Mouse (Mus musculus) monocyte, adult 5-6 weeks (primary cell): ENCODE measurements around the gene Atp8b5. TPM values are rescaled to one million over a fixed set of nuclear protein-coding genes. Genes with fewer than 3 reads are reported as not detected.

Experiments used
- ATAC-seq: fragments of 153-309, 156-312 bp; replicated peaks from 2 replicates; pipeline ENCODE4 v1.8.0; 2017; ENCODE audit warnings: mild to moderate bottlenecking; ENCODE audit not compliant: low TSS enrichment, insufficient number of reproducible peaks, severe bottlenecking, poor library complexity, low FRiP score
- total RNA-seq: library from RNA; stranded (forward); fragments of 200-1000, 200-491, 200-594 nt; gene quantifications from 3 replicates; pipeline ENCODE4 v1.2.3, GENCODE M21; 2017

Atp8b5 gene
- total RNA-seq, 1 experiment from 2014 or later = 0.95 TPM

DNA sequence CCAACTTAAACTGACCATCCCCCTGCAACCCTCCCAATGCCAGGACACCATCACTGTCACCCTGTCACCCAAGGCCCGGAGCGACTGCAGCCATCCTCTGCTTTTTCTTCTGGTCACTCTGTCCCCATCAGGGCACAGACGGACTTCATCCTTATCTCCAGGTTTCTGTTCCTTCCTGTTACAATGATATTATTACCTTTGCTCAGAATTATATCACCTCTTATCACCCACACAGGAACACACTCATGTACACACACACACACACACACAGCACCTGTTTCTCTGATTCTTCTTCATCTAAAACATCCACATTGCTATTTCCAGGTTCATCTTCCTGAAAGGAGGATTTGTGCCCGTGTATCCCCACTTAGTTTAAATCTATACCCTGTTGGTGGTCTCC lies 107.3 kb downstream of the Atp8b5 start:
- no peak for ATAC-seq

DNA sequence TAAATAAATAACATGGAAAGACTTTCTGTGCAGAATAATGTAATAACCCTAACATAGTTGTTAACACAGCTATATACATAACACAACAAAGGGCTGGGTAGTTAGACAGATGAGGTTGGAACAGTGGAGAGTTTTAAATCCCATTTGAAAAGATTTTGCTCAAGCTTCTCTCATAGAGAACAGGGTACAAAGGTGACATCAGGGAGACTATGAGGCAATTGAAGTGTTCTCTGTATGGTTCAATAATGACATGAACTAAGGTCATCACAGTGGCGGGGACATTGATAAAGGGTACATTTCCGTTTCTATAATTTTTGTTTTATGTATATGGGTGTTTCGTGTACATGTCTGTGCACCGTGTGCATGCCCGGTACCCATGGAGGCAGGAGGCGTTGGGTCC lies 112.6 kb downstream of the Atp8b5 start:
- ATAC-seq = no peak

DNA sequence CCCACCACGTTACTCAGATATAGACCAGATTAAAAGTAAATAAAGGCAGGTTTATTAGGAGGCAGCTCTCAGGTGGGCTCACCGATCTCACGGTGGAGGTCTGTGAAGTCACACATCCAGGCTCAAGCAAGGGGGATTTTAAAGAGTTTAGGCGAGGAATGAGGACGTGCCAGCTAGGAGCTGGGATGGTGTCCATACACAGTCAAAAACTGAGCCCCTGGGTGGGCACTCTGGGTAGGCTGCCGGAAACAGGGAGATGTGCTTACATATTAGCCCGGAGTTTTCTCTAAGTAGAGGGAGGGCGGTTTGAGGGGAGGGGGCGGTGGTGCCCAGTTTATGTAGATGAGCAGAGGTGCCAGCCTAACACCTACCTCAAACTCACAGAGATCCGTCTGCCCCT lies 114.0 kb downstream of the Atp8b5 start:
- ATAC-seq = no peak

DNA sequence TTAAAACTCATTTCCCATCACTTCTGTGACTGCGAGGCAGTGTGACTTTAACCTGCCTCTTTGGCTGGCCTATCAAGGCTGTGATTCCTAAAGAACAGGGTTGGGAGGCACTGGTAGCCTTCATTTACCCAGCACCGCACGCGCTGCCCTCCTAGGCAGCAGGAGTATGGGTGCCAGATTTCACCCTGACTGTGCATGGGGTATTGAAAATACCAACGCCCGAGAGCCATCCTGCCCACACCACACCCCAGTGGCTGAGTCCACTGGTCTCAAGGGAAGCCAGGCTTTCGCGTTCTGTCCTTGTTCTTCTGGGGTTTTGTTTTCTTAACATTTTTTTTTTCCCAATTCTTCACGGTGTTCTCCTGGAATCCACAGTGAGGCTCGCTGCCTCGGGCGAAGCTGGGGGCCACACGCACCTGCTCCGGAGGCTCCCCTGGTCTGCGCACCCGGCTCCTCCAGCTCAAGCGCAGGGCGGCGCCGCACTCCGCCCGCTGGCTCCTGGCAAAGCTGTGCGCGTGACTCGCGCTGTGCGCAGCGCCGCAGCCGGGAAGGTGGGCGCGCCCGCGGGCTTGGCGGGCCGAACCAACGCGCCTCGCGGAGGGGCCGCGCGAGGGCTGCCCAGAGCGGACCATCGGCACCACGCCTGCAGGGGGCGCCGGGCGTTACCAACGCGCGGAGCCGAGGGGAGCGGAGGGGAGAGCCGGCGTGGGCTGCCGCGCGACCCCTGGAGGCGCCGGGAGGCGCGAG lies 114.6 kb downstream of the Atp8b5 start, which contains the start of gene Rusc2:
Gene Rusc2 (plus strand): TSS at position 572 of the 747 bp plus-strand sequence.
- ATAC-seq = peak; percentile 44

DNA sequence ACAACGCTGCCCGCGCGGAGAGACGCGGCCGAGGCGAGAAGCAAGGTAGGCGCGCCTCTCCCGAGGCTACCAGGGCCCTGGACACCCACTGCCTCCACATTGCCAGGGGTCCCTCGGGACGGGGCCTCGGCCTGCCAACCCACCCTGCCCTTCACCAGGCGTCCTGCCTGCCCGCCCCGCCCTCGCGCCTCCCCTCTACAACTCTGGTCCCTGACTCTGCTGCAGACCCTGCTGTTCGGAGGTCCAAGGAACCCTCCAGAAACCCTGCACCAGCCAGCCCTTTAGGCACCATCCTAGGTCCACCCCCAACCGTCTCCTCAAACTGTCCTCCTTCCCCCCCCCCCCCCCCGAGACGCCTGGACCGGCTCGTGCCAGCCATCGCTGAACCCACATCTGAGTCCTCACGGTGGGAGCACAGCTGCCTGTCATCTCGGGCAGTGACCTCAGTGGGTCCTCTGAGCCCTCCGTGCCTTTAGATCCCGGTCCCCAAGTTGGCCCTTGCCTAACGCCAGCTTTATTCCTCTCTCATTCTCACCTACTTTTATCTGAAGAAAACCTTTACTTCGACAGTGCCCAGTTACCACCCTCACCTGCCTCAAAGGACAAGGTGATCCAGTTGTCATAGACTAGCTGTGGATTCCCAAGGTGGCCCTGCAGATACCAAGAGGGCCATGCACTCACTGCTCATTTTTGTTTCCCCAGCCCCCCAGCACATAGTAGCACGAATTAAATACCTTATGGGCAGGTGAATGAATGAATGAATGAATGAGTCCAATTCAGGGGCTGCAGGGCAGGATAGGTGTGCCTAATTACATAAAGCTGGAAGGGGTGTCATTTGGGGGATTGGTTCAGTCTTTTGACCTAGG lies 115.4 kb downstream of the Atp8b5 start:
- ATAC-seq = no peak

DNA sequence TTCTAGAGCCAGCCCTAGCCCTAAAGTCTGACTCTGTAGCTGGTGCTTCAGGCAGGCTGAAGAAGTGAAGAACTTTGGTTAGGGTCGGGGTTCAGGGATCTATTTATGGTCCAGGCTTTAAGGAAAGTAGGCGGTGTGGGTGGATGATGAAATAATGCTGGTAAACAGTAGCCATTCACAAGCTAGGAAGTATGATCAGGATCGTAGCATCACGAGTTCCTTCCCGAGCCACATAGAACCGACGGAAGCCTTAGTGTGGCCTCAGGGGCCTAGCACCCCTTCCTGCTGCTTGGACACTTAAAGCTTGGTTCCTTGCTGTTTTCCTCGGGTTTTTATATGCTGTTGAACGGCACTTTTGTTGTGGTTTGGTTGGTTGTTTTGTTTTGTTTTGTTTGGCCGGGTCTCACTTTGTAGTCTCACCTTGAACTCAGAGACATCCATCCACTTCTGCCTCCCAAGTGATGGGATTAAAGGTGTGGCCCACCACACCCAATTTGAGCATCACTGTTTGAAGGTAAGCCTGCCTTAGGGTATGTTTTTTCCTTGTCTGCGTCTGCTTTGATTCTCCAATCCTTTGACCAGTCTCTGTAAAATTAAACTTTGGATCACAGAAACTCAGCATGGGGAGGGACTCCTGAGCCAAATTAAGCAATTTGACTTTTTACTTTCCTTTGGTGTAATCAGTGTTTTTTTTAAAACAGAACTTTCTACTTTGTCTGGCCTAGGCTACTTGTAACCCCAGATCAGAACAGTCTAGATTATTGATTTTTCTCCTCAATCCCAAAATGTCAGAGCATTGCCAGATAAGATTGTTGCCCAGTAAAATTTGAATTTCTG lies 116.5 kb downstream of the Atp8b5 start:
- no peak for ATAC-seq

DNA sequence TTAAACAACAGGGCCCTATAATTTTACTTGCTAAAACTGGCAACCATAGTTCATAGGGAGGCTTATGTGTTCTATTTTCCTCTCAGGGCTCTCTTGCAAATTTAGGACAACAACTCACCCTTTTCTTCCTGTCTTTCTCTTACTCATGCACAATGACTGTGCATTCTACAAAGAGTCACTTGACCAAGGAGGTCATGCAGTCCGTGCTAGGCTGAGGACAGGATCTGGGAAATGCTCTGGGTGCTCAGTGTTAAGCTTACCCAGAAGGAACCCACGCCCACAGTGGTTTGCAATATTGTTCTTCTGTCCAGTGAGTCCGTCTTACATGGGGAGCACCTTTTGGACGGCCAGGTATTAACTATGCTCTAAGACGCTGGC lies 117.1 kb downstream of the Atp8b5 start:
- ATAC-seq = no peak

DNA sequence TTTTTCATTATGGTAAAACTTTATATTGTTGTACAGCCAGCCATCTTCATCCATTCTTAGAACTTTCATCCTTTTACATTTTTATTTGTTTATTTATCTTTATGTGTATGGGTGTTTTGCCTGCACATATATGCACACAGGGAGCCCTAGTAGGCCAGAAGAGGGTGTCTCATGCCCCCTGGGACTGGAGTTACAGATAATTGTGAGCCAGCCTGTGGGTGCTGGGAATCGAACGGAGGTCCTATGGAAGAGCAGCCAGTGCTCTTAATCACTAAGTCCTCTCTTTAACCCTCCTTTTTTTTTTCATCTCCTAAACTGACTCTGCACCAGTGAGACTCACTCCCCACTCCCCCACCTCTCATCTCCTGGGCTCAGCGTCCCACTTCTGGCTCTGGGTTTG lies 117.6 kb downstream of the Atp8b5 start:
- ATAC-seq = no peak

DNA sequence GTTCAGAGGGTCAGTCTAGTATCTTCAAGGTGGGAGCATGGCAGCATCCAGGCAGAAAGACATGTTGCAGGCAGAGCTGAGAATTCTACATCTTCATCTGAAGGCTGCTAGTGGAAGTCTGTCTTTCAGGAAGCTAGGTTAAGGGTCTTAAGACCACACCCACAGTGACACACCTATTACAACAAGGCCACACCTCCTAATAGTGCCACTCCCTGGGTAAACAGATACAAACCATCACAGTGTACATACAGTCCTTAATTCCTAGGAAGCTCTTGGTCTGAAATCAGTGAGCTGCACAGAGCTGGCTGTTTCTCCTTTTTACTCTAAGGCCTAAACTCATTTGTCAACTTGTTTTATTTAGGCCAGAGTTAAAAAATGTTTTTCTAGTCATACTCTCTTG lies 120.0 kb downstream of the Atp8b5 start:
- ATAC-seq = no peak

DNA sequence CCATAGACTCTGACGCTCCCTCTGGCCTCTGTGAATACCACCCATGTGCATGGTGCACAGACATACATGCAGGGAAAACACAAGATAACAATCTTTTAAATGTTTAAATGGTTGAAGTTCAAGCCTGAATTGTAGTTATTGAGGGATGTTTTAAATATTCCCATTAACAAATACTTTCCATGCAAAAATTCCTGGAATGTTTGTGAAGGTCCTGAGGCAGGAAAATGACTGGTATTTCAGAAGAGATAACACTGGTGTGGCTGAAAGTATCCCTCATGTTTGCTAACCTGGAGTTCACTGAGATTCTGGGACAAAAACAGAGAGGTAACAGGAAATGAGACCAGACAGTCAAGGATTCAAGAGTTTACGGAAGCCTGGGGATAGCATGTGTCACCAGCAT lies 122.4 kb downstream of the Atp8b5 start:
- ATAC-seq = no peak

DNA sequence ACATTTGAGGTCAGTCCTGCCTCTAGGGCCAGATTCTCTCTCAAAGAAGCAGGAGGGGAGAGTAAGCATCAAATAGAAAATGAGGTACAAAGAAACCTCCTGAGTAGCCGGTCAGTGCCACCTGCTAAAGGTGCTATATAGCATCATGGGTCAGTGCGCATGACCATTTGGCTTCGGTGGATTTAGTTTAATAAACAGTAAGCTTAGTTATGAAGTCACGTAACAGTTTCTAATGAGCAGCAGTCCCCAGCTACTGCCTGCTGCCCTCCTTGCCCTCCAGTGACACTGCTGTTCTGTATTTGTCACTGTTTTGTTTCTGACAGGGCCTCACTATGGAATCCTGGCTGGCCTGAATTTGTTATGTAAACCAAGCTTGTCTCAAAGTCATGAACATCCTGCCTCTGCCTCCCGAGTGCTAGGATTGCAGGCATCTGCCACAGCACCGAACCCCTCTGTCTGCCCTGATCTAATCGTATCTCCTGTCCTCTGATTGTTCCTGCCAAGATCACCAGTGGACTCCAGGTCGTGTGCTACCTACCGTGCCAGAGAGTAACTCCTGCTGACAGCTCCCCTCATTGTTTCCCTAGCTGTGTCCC lies 123.0 kb downstream of the Atp8b5 start:
- ATAC-seq = no peak

DNA sequence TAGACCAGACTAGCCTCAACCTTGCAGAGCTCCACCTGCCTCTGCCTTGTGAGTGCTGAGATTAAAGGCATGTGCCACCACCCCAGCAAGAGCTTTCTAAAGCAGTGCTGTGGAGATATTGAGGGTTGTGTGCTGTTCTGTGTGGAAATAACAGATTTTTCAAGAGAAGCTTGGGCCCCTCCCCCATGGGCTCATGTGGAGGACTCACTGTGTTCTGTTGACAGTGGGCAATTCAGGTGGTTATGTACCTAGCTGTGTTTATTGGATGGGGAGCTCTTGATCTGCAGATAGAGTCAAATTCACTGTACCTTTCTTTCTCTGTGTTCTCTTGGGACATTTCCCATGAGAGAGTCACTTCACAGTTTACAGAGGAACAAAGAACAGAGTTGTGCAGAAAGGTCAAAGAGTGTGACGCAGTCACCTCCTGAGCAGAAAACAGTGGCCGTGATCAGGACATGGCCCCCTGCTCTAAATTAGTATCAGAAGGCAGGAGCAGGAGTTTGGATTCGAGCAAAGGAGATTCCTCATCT lies 124.6 kb downstream of the Atp8b5 start:
- ATAC-seq = no peak

DNA sequence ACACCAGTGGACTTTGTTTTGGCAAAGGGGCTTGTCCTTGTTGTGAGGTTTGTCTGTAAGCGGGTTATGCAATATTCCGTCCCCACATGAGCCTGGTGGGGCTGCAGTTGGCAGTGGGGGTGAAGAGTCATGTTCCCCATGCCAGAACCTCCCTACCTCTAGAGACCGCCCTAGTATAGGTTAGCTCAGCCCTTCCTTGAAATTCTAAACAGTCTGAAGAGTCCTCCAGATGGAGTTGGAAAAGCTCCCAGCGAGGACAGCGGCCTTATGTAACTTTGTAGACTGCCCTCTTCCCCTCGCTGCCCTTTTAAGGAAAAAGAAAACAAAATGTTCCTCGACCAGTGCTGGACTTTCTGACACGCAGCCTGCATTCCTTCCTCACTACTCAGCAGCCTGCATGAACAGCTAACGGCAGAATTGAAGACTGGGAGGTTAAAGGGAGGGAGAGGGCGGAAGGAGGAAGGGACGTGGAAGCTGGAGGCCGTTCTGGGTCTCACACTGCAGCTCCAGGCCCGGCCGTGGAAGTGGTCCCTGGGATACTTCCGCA lies 127.5 kb downstream of the Atp8b5 start:
- no peak for ATAC-seq

DNA sequence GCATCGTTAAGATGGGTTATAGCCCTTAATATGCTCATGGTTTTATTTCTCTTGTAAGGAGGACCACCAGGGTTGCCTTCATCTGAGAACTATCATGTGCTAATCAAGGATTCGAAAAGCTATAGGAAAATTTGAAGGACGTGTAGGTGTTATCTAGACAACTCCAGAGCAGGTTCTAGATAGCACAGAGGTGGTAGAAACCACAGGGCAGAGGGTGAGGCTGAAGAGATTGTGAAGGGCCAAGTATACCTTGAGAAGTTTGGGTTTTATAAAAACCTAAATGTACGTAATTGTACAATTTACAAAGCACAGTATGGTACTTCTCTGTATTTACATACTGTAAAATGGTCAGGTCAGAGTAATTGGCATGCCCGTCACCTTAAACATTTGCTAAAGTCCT lies 128.2 kb downstream of the Atp8b5 start:
- no peak for ATAC-seq

DNA sequence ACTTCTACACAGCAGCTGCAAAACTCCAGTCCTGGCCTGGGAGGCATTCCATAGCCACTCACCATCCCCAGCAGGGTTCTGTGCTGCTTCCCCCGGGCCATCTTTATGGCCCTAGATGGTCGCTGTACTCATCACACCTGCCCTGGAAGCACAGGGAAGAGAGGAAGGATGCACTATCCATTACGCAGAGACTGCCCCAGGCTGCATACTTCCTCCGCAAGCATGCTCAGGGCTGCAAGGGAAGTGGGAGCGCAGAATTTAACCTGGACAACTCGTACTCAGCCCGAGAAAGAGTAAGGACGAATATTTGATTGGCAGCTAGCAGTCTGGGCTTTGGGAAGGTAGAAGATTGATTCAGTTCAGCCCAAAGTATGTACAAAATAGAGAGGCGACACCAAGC lies 128.9 kb downstream of the Atp8b5 start:
- no peak for ATAC-seq

DNA sequence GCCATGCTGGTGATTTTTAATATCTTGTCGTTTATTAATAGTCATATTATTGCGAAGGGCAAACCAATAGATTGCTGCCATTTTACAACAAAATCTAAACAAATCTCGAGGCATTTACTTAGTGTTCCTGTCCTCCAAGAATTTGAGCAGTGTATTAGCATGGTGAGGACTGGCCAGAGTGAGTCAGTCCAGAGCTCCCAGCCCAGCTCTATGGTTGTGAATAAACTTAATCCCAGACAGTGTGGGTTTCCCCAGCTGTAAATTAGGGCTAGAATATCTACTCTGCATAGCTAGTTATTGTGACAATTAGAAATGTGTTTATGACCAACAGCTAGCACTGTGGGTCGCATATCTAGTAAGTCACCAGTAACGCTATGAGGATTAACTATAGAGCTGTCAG lies 129.4 kb downstream of the Atp8b5 start:
- ATAC-seq = no peak

DNA sequence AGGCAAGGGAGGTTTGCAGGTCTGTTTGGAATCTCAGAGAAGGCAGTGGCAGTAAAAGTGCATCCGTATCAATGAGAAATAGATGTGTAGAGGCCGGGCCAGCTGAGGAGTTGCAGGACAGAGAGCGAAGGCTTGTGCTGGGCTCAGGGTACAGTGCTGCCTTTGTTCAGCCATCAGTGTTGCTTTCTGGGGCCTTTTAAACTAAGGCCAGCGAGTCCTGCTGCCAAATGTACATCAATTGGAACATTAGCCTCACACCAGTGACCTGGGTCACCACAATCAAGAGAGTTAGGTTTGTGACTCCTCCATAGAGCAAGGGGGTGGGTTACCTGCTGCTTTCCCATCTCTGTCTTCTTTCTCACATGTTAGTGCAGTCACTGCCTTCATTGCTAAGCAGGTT lies 131.1 kb downstream of the Atp8b5 start:
- no peak for ATAC-seq

DNA sequence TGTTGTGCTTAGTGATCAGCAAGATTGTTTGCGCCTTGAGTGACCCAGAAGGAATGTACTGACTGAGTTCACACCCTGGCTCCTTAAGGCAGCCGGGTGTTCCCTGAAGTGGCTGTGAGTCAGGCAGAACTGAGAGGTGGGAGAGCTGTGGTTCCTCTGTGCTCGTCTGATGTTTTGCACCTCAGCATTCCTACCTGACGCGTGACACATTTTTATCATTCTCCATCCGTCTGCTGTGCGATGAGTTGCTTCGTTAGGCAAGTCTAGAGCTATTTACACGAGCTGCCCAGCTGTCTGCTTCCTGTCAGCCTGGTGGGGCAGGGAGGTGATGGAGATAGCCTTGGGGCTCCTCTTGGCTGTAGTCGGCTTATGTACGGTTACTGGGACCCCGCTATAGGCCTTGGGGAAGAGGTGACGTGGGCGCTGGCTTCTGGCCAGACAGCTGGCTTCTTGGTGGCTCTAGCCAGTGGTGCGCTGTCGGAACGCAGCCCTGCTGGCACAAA lies 131.9 kb downstream of the Atp8b5 start:
- no peak for ATAC-seq
